Mouse (Mus musculus) E14TG2a.4 (cell line): Measurements from ENCODE around the gene Oas1h.

ENCODE experiments used
- CTCF ChIP-seq: conservative IDR thresholded peaks from 2 replicates; pipeline ENCODE4 v1.5.1; 2014; ENCODE audit warnings: low read length
- NANOG ChIP-seq: IDR thresholded peaks from 2 replicates; pipeline ENCODE4 v1.6.1; 2014; ENCODE audit warnings: borderline replicate concordance, low read length, mixed read lengths

DNA sequence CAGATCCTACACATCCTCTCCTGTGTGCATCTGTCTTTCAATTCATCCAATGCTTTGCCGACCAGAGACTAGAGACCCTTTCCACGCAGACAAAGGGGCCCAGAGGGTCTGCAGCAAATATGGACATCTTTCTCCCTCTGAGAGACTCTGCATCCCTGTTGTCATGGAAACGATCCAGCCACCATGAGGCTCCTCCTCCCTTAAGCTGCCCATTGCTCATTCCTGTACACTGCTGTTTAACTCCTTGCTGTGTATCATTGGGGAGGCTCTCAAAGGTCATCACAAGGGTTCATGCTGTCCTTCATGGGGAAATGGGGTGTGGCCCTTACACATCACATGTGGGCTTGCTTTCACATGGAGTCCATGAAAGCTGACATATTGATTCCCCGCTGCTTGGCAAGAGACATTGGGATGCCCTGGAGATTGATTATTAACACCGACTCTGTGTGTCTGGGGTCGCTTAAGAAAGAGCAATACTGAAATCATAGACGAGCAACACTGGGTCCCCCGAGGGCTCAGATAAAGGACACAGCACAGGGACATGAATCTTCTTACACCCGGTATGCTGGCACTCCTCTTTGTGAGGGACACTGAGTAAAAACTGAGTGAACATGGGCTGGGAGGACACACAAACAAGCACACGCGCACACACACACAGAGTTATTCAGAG lies 34.1 kb downstream of the Oas1h start:
- TF ChIP-seq CTCF (no peak), NANOG (no peak)
